Mouse (Mus musculus) gastrocnemius, adult 18-20 months (tissue): ENCODE measurements around the gene Mgmt. TPM values are rescaled to one million over a fixed set of nuclear protein-coding genes. Genes with fewer than 3 reads are reported as not detected.

ENCODE experiments used
- DNase-seq: peaks from one replicate; pipeline ENCODE4 v3.0.0; 2021; ENCODE audit warnings: low spot score
- total RNA-seq, 2 experiments: library from RNA; stranded (reverse); gene quantifications; 2 replicates each; pipeline ENCODE4 v1.2.3; 2021

The Mgmt gene
- total RNA-seq, 2 experiments from 2014 or later: 3.5 to 3.7 TPM

DNA sequence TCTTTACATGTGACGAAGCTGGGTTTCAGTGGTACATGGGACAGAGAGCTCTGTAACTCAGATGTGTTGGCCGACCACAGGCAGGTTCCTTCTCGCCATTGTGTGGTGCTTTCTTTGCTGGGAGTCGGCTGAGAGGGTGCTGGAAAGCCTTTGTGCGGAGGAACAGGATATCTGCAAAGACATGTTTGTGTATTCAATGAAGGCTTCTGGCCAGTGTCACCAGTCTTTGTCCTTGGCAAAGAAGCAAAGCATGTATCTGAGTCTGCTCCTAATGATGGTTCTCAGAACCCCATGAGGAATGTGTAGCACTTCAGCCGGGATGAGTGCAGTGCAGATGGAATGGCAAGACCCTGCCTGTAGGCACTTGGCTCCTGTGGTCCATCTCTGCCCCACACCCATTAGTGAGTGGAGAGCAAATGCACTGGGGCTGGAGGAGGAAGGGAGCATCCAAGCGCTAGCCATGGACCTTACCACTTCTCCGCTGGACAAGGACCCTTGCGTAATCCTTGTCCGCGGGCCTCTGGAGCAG lies 14.3 kb downstream of the Mgmt start:
- no peak for DNase-seq

DNA sequence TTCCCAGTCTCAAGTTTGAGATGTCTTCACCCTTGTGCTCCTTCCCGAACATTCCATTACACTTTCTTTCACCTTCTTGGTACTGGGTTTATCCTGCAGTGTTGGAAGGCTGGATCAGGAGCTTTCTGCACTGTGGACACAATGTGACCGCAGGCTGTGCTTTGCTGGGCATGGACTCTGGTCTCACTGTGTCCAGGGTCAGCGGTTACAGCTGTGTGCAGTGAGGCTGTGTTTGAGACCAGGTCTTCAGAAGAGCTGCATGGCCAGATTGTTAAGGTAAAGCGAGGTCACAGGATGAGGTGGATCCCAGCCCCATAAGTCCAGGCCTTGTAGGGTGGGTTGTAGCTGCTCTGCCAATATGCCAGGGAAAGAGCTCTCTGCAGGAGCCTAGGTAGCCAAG lies 18.5 kb downstream of the Mgmt start:
- DNase-seq: no peak

DNA sequence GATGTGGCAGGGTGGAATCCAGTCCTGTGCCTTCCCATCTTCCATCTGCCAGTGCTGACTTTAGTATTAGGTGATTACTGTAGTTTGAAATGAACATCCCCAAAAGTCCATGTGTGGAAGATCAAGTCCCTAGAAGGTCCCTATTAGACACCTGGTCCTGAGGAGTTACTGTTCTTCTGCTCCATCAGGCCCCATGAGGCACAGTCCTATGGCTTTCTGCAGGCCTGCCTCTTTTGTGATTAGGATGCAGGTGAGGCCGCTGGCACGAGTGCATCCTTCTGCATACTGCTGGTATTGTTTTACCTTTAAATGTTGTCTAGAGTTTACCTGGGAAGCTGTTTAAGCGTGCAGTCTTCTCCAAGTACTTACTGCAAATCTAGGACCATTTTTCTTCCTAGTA lies 21.6 kb downstream of the Mgmt start:
- DNase-seq: no peak

DNA sequence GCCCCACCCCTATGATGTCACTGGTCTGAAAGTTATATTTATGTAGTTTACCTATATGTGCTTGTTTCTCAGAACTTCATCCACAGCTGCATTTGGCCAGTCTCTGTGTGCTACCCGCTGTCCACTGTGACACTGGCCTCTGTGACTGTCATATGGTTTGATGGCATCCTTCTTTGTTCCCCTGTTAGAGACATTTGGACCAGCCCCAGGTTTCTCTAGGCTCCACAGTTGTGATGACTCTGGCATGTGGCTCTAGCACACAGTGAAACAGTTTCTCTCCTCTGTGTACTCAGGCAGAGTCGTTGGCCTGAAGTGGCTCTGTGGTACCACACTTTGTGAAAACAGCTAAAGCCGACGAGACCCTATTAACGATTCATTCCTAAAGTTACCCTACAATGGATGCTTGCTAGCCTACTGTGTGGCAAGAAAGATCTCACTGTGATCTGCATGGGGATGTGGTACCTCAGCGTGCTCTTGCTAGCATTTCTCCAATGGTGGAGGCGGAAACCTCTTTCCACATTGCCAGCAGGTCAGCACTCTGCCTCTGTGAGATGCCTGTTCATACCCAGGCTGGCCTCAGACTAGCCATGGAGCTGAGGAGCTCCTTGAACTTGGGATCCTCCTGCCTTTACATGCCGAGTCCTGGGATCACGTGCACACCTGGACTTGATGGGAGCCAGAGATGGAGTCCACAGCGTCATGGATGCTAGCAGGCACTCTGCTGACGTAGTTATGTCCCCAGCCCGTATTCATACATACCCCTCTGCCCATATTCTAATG lies 26.8 kb downstream of the Mgmt start:
- no peak for DNase-seq

DNA sequence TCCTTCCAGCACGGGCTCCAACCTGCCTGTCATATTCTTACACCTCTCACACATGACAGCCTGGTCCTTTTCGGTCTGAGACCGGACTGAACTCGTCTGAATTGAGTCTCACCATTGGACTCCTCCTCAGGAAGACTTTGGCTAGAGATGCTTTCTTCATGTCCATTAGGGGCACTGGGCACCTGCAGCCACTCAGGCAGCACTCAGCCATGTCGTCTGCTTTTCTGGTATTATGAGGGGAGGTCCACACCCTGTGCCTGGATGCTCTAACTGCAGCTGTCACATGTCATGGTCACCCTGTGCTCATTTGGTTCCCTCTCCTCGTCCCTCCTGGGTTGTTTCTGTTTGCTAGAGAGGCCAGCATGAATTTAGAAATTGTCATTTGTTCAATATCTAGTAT lies 27.8 kb downstream of the Mgmt start:
- DNase-seq: no peak

DNA sequence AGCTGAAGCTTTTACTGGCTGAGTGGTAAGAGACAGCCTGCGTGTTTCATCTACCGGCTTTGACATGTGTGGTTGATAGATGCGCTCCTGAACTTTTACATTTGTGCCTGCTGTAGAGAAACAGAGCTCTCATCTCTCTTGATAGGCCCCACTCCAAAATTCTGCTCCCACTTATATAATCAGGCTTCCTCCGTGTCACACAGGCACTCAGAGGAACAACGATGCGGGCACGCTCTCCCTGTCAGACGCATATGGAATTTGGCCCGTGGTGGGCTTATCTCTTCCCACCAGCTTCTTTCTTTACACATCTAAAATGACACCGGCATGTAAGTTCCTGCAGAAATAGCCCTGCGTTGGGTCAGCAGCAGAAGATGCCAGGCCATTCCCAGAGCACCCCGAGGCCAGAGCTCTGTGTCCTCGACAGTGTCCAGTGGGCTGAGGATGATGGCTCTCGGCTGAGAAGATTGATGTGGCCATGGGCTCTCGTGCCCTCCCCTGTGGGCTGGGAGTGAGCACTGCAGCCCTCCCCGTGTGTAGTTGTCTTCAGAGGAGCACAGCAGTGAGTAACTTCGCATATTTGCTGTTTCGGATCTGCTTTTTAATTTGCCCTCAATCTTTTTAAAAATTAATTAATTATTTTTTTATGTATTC lies 30.3 kb downstream of the Mgmt start:
- no peak for DNase-seq

DNA sequence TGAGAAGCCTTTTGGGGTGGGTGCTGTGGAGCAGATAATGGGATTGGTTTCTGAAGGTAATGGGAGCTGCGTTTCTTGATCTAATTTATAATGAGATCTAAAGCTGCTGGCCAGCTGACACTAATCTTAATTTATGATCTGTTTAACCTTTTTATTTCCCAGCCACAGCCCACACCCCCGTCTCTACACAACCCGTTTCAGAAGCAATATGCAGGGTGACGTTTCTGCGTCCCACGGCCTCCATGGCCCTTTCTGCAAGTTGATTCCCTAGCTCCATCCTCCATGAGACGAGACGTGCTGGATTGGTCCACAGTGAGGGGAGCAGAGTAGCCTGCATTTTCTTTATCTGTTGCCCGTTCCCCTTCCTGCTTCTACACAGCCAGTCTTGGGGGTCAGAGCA lies 31.8 kb downstream of the Mgmt start:
- DNase-seq: no peak

DNA sequence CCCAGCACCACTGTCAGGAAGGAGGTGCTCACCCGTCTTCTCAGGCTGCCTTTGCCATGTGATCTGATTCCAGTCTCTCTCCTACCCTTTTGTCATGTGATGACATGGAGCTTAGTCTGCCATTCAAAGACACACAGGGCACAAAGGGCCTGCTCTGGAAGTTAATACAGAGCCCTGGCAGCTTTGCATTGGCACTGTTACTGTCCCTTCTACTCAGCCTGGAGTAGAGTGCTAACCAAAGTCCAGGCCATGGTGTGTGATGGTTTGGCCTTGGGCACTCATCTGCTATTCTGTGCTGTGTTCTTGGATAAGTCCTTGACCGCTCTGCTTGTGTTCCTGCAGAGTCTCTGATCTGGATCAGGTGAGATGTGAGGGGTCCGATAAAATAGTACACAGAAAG lies 36.0 kb downstream of the Mgmt start:
- no peak for DNase-seq

DNA sequence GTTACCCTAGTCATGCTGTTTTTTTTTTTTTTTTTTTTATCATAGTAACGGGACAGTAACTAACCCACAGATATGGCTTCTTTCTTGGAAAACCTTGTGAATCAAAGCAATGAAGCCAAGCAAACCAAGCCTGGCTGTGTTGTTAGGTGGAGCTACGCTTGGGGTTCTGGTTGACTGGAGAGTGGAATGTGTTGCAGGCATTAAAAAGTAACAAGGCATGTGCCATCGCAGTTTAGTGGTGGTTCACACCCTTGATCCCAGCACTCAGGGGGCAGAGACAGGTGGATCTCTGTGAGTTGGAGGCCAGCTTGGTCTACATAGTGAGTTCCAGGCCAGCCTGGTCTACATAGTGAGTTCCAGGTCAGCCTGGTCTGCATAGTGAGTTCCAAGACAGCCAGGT lies 39.0 kb downstream of the Mgmt start:
- DNase-seq: no peak

DNA sequence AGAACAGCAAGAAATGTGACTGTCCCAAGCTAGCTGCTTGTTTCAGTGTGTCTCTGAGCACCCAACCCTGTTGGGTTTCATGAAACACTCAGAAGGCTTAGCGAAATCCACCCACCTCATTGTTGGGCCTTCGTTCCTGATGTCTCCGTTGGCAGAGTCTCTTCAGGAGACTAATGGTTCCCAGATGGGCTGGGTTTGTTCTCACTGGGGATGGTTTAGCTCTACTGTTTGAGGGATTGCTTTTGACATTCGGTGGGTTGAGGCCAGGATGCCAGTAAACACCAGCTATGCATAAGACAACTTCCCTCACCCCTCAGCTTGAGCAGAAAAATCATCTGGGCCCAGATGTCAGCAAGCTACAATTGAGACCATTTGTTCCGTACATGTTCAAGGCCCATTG lies 39.9 kb downstream of the Mgmt start:
- no peak for DNase-seq

DNA sequence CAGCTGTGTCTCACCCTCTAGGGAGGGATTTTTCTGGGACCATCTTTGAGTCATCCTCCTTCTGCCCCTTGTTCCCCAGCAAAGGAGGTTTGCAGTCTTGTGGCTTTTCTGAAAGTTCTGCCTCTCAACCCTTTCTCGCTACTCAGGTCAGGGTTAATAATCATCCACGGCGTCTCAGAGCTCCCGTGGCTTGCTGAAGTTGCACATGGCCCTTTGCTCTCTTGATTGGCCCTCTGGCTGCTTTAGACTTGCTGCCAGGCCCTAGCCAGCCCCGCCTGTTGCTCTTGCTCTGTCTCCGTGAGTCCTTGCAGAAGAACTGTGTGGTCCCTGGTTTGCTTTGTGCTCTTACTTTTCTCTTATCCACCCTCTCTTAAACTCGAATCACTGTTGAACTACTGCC lies 40.4 kb downstream of the Mgmt start:
- no peak for DNase-seq

DNA sequence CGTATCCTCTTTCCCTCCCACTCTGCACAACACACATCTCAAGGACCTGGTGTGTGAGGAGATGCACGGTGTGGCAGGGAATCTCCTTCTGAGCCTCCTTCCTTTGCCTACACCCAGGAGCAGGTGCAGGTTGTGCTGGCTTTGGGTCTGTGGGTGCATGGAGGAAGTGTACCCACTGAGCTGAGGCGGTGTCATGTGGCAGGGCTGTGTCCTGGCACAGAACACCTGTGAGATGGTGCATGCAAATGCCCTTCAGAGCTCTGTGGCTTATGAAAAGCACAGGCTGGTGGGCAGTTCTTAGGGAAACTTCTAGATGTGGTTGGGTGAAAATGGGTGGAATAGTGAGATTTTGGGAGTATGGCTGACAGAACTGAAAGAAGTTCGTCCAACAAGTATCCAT lies 44.0 kb downstream of the Mgmt start:
- DNase-seq: no peak

DNA sequence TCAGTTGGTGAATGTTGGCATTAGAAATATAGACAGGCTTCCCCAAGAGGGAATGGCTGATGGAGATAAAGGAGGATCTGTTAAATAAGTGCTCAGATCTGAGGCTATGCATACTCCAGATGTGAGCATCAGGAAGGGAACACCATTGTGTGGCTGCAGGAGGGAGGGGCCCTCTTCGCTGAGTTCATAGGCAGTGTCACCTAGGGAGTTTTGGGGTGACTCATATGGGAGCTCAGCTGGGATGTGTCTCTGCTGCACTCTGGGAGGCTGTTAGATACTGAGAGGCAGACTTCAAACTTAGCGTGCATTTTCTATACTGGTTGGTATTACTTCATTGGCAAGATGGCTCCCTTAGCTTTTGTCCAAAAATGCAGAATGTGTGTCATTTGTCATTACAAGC lies 48.0 kb downstream of the Mgmt start:
- DNase-seq: peak; percentile 7

DNA sequence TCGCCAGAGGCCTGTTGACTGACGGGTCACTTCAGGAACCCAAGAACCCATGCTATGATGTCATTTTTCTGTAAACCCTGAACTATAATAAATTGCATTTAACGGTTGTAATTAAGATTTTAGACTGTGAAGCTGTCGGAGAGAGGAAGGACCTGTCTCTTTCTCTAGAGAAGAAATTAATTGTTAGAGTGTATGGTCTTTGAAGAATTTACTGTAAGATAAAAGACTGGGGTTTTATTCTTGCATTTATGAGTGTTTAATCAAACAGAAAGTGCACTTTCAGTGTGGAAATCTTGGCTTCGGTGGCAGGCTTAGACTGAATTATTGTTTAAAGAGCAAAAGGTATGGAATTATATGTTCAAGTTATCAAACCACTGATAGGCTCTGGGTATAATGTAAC lies 49.5 kb downstream of the Mgmt start:
- no peak for DNase-seq

DNA sequence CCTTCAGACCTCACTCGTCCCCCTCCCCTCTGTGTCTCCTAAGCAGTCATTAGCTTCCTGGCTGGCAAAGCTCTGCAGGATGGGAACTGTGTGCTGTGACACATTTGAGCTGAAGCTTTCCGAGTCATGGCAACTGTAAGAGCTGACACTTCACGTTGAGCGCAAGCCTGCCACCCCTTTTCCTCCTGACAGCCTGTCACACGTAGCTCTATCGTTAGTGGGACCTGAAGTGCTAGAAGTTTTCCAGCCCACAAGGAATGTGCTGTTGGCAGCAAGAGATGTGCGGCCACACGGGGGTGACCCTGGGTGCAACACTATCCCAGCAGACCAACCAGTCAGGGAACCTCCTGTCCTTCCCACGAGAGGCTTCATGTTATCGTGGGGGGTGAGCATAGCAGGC lies 51.3 kb downstream of the Mgmt start:
- DNase-seq: peak; percentile 8

DNA sequence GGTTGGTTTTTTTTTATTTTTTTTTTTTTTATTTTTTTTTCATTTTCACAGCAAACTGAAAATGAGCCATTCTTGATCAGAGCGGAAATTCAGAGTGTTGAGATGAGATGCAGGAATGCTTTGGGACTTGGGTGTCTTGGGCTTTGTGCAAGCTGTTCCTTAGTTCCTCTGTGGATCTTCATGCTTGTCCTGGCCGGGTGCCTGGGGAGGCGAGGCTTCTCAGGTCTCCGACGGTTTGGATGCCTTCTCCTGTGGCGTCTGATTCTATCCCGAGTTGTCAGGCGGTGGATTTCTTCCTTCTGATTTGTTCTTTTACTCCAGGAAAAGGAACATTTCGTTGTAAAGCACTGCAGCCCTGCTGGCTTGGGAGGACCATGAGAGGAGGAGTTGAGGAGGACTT lies 51.7 kb downstream of the Mgmt start:
- DNase-seq: peak; percentile 22

DNA sequence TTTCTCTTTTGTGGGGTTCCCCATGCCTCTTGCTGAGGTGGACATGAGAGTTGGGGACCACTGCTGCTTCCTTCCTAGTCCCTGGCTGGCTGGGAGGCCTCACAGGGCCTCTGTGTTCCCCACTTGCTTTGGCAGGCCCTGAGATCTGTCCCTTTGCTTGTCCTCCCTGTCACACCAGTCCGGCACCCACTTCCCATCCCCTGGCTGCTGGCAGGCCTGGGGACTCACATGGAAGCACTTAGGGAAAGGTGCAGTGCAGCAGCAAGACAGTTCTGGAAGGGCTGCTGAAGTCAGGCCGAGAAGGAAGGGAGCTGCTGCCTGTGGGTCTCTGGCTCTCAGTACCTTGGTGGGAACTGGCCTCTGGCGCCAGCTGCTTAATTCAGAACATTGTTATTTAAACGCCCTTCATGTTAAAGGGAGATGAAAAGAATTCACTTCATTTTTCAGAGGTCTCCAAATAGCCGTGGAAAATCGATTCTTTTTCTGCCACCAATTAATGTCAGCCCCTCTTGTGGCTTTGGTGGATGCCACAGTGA lies 53.9 kb downstream of the Mgmt start:
- DNase-seq: no peak

DNA sequence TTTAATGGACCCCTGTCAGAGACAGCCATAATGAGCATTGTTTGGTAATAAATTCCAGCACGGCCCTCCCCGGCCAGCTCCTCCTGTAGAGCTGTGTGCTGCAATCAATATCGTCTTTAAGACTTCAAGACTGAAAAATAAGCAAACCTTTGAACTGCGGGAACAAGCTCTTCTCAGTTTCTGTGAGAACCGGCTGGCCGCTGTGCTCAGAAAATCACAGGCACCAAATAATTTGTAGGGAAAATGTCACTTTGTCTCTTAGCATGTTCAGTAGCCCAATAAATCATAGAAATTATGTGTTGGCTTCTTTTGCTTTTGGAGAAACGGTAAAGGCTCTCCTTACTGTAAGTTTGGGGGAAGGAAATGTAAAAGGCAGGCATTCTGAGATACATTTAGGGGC lies 58.2 kb downstream of the Mgmt start:
- DNase-seq: no peak

DNA sequence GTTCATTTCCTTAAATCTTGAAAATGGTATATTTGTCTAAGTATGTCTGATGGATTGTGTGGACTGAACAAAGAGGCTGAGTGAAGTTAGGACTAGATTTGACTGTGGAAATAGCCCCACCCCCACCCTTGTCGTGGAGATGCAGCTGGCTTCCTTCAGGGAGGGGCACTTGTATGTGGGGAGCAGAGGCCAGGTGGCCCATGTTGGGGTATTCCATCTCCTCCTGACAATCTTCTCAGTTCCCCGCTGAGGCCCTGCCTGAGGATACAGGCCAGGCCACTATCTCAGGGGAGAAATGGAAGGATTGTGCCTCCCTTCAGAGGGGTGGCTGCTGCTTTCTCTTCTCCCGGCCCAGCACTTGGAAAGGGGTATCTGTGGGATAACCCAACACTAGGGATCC lies 58.8 kb downstream of the Mgmt start:
- no peak for DNase-seq

DNA sequence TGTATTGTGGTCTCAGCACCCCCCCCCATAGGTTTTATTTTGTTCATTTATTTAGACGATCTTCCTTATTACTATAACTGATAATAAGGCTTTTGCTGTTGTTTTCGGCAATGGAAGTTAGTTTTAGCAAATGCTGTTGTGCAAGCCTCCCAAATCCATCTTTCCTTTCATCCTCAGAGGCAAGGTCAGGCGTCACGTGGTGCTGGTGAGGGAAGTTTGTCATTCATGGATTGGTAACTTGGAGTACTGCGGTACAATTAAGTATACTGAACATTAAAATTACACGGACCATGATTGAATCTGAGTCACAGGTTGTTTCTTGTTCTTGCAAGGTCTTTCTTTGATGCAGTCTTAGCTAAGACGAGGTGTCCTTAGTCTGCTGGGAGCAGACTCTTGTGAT lies 77.9 kb downstream of the Mgmt start:
- DNase-seq: no peak

DNA sequence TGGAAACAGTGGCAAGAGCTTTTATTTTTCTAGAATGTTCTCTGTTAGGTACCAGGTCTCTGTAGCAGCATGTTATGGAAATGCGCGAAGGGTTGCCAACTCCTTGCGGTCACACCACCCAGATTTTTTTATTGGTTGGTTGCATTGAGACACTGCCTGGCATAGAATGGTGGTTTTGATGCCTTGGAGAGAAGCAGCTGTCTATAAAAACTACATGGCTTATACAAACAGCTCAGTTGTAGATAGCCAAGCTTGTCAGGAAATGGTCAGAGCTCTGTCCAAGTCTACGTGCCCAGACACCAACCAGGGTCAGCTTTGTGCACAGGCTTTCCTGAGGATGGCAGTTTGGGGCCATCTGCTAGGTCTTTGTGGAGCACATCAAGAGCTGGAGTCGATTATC lies 80.6 kb downstream of the Mgmt start:
- DNase-seq: no peak

DNA sequence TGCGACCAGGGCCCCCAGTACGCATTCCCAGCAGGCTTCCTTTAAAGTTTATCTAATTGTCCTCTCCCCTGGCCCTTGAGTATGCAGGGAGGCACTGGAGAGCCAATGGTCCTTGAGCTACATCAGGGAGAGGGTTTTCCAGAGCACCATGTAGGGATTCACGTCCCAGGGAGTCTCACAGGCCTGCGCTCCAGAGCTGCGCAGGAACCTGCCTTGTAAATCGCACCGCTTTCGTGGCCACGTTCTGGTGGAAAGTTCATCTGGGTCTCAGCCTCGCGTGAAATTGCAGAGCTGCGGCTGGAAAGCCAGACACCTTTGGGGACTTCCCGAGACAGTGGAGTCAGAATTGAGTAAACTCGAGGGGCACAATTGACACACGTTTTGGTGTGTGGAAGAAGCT lies 103.0 kb downstream of the Mgmt start:
- DNase-seq: no peak

DNA sequence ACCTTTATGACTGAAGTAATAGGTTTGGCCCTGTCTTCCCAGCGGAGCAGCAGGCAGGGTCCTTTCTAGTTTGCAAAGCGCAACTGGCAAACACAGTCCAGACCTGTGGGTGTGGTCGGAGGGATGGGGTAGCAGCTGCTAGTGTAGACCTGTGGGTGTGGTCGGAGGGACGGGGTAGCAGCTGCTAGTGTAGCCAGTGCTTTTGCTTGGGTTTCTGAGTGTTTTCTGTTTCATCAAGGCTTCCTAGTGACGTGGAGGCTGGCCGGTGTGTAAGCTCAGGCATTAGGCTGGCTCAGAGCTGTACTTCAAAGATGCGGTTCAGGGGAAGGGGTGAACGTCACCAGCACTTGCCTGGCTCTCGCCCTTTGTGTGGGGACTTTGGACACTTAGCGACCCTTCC lies 106.3 kb downstream of the Mgmt start:
- no peak for DNase-seq
